Mouse (Mus musculus) bone marrow, adult 2 months (tissue): ENCODE data around the gene Exosc5.

Experiments used
- CTCF ChIP-seq: fragments of 200-500 bp; IDR thresholded peaks from 2 replicates; pipeline ENCODE4 v1.5.1; 2011; ENCODE audit warnings: low read length, control low read depth; ENCODE audit not compliant: control insufficient read depth, insufficient read depth
- POLR2A ChIP-seq: fragments of 200-500 bp; IDR thresholded peaks from 2 replicates; pipeline ENCODE4 v1.6.1; 2011; ENCODE audit warnings: low read depth, mild to moderate bottlenecking, control low read depth, low read length, borderline replicate concordance; ENCODE audit not compliant: control insufficient read depth

DNA sequence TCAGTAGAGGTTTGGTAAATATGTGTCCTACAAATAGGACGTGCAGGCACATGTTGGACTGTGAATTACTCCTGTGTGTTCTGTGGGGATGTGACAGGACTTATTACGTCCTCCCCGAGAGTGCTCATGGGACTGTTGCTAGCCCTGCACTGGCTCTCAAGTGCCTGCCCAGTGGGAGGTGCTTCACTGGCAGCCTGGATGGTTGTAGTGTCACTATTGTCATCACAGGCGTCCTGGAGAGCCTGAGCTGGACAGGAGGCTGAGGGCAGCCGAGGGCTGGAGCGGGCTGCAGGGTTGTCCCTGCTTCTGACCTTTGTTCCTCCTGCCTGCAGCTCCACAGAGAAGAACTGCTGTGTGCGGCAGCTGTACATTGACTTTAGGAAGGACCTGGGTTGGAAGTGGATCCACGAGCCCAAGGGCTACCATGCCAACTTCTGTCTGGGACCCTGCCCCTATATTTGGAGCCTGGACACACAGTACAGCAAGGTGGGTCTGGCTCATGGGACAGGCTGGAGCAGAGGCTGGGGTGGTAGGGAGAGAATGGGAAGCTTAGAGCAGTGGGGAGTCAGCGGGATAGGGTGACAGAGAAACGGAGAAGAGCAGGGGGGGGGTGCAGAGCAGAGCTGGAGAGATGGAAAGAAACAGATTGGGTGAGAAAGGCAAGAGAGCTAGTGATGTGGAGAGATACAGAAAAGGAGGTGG lies 45.0 kb downstream of the Exosc5 start:
- TF ChIP-seq CTCF (no peak), POLR2A (no peak; the same call in 1 of the 2 replicates)
